Mouse (Mus musculus) MEL (cell line): Measurements from ENCODE around the gene Rer1. TPM values are rescaled to one million over a fixed set of nuclear protein-coding genes. Genes with fewer than 3 reads are reported as not detected.
A peak's percentile ranks its signal among the peaks of the same experiment; 100 is the strongest.

Experiments
- DNase-seq: peaks from one replicate; pipeline ENCODE4 v3.0.0; 2011; ENCODE audit warnings: low read depth, low spot score
- H3K27ac ChIP-seq: 2 replicates; pipeline ENCODE4 v1.5.1; 2012; ENCODE audit warnings: low read depth, mild to moderate bottlenecking, control low read depth, low read length, moderate library complexity; ENCODE audit not compliant: control insufficient read depth
- H3K27me3 ChIP-seq, 2 experiments: fragments of 150-350 bp in 1 of 2; sonication (generic) in 1 of 2; 2 replicates each; pipeline ENCODE4 v1.6.1; 2012; ENCODE audit warnings: low read length in 2 of 2, mild to moderate bottlenecking in 2 of 2, improper control_type of control experiment in 1 of 2, moderate library complexity in 1 of 2; ENCODE audit not compliant: insufficient read depth in 2 of 2, control insufficient read depth in 1 of 2
- H3K36me3 ChIP-seq, 2 experiments: 2 replicates each; pipeline ENCODE4 v1.6.1; 2012 to 2014; ENCODE audit warnings: low read length in 2 of 2, improper control_type of control experiment in 1 of 2, inconsistent platforms in 1 of 2, mild to moderate bottlenecking in 1 of 2; ENCODE audit not compliant: insufficient read depth in 2 of 2, control insufficient read depth in 1 of 2
- H3K4me1 ChIP-seq, 2 experiments: fragments of 150-350 bp in 1 of 2; sonication (generic) in 1 of 2; 2 replicates each; pipeline ENCODE4 v1.6.1; 2012; ENCODE audit warnings: low read length in 2 of 2, improper control_type of control experiment in 1 of 2, mild to moderate bottlenecking in 1 of 2; ENCODE audit not compliant: insufficient read depth in 2 of 2, control insufficient read depth in 1 of 2
- H3K4me3 ChIP-seq, 2 experiments: fragments of 150-350 bp in 1 of 2; sonication (generic) in 1 of 2; 2 replicates each; pipeline ENCODE4 v1.5.1; 2012; ENCODE audit warnings: low read depth in 2 of 2, low read length in 2 of 2, mild to moderate bottlenecking in 2 of 2, moderate library complexity in 2 of 2, control low read depth in 1 of 2, improper control_type of control experiment in 1 of 2; ENCODE audit not compliant: control insufficient read depth in 1 of 2, insufficient read depth in 1 of 2
- H3K79me2 ChIP-seq: 2 replicates; pipeline ENCODE4 v1.6.1; 2012; ENCODE audit warnings: mild to moderate bottlenecking, low read length, moderate library complexity; ENCODE audit not compliant: control insufficient read depth, poor library complexity, insufficient read depth
- H3K9ac ChIP-seq: 2 replicates; pipeline ENCODE4 v1.6.1; 2012; ENCODE audit warnings: low read depth, mild to moderate bottlenecking, control low read depth, low read length, moderate library complexity; ENCODE audit not compliant: control insufficient read depth, poor library complexity, severe bottlenecking
- H3K9me3 ChIP-seq: fragments of 150-350 bp; sonication (generic); replicated peaks from 2 replicates; pipeline ENCODE4 v1.6.1; 2012; ENCODE audit warnings: mild to moderate bottlenecking, low read length, improper control_type of control experiment, moderate library complexity; ENCODE audit not compliant: insufficient read depth
- BHLHE40 ChIP-seq: IDR thresholded peaks from 2 replicates; pipeline ENCODE4 v1.6.1; 2012; ENCODE audit warnings: low read depth, mild to moderate bottlenecking, inconsistent platforms, low read length, improper control_type of control experiment, borderline replicate concordance
- CTCF ChIP-seq, 3 experiments: IDR thresholded peaks in 2 of 3; conservative IDR thresholded peaks in 1 of 3; 2 replicates each; pipeline ENCODE4 v1.5.1; 2011 to 2012; ENCODE audit warnings: low read length in 3 of 3, low read depth in 2 of 3, mild to moderate bottlenecking in 2 of 3, improper control_type of control experiment in 1 of 3, inconsistent platforms in 1 of 3, mixed read lengths in 1 of 3, moderate library complexity in 1 of 3; ENCODE audit not compliant: control insufficient read depth in 1 of 3, insufficient read depth in 1 of 3, poor library complexity in 1 of 3, severe bottlenecking in 1 of 3
- E2F4 ChIP-seq: IDR thresholded peaks from 2 replicates; pipeline ENCODE4 v1.6.1; 2011; ENCODE audit warnings: low read depth, low read length, improper control_type of control experiment, borderline replicate concordance
- ELF1 ChIP-seq: IDR thresholded peaks from 2 replicates; pipeline ENCODE4 v1.6.1; 2014; ENCODE audit warnings: low read depth, mild to moderate bottlenecking, inconsistent platforms, low read length, improper control_type of control experiment, moderate library complexity
- EP300 ChIP-seq, 2 experiments: IDR thresholded peaks; 2 replicates each; pipeline ENCODE4 v1.6.1; 2011; ENCODE audit warnings: improper control_type of control experiment in 2 of 2, low read length in 2 of 2, low read depth in 1 of 2, mild to moderate bottlenecking in 1 of 2
- ETS1 ChIP-seq: IDR thresholded peaks from 2 replicates; pipeline ENCODE4 v1.6.1; 2012; ENCODE audit warnings: low read depth, mild to moderate bottlenecking, inconsistent platforms, low read length, improper control_type of control experiment, moderate library complexity
- GABPA ChIP-seq: IDR thresholded peaks from 2 replicates; pipeline ENCODE4 v1.6.1; 2012; ENCODE audit warnings: low read depth, mild to moderate bottlenecking, inconsistent platforms, low read length, improper control_type of control experiment, moderate library complexity
- HCFC1 ChIP-seq: IDR thresholded peaks from 2 replicates; pipeline ENCODE4 v1.6.1; 2012; ENCODE audit warnings: low read depth, mild to moderate bottlenecking, inconsistent platforms, low read length, improper control_type of control experiment, moderate library complexity
- JUND ChIP-seq: IDR thresholded peaks from 2 replicates; pipeline ENCODE4 v1.6.1; 2011; ENCODE audit warnings: low read depth, mild to moderate bottlenecking, improper control_type of control experiment, low read length
- KAT2A ChIP-seq: conservative IDR thresholded peaks from 2 replicates; pipeline ENCODE4 v1.6.1; 2012; ENCODE audit warnings: low read depth, low read length, improper control_type of control experiment, inconsistent platforms
- MAFK ChIP-seq: IDR thresholded peaks from 2 replicates; pipeline ENCODE4 v1.6.1; 2011; ENCODE audit warnings: low read depth, mild to moderate bottlenecking, low read length, improper control_type of control experiment, borderline replicate concordance
- MAX ChIP-seq: IDR thresholded peaks from 2 replicates; pipeline ENCODE4 v1.6.1; 2011; ENCODE audit warnings: low read length, improper control_type of control experiment
- MEF2A ChIP-seq: IDR thresholded peaks from 2 replicates; pipeline ENCODE4 v1.6.1; 2014; ENCODE audit warnings: low read depth, mild to moderate bottlenecking, inconsistent platforms, low read length, improper control_type of control experiment; ENCODE audit not compliant: poor library complexity, insufficient replicate concordance, severe bottlenecking; ENCODE audit errors: extremely low read depth
- MYB ChIP-seq: IDR thresholded peaks from 2 replicates; pipeline ENCODE4 v1.6.1; 2011; ENCODE audit warnings: mild to moderate bottlenecking, low read depth, low read length, improper control_type of control experiment
- MYC ChIP-seq: IDR thresholded peaks from 2 replicates; pipeline ENCODE4 v1.6.1; 2011; ENCODE audit warnings: low read depth, mild to moderate bottlenecking, low read length, improper control_type of control experiment, moderate library complexity
- NELFE ChIP-seq: IDR thresholded peaks from 2 replicates; pipeline ENCODE4 v1.6.1; 2011; ENCODE audit warnings: low read depth, low read length, improper control_type of control experiment
- POLR2A ChIP-seq, 2 experiments: IDR thresholded peaks; 2 replicates each; pipeline ENCODE4 v1.6.1; 2011 to 2012; ENCODE audit warnings: low read length in 2 of 2, mild to moderate bottlenecking in 2 of 2, control low read depth in 1 of 2, improper control_type of control experiment in 1 of 2, low read depth in 1 of 2, moderate library complexity in 1 of 2; ENCODE audit not compliant: control insufficient read depth in 1 of 2, insufficient read depth in 1 of 2, poor library complexity in 1 of 2
- POLR2AphosphoS2 ChIP-seq: IDR thresholded peaks from 2 replicates; pipeline ENCODE4 v1.6.1; 2011; ENCODE audit warnings: low read length, improper control_type of control experiment
- POLR2AphosphoS5 ChIP-seq: IDR thresholded peaks from 2 replicates; pipeline ENCODE4 v1.6.1; 2012; ENCODE audit warnings: low read depth, borderline replicate concordance, mild to moderate bottlenecking, inconsistent platforms, low read length, moderate library complexity, mixed read lengths
- RAD21 ChIP-seq: IDR thresholded peaks from 2 replicates; pipeline ENCODE4 v1.6.1; 2011; ENCODE audit warnings: mild to moderate bottlenecking, low read depth, low read length, improper control_type of control experiment
- RCOR1 ChIP-seq: IDR thresholded peaks from 2 replicates; pipeline ENCODE4 v1.6.1; 2012; ENCODE audit warnings: low read depth, mild to moderate bottlenecking, inconsistent platforms, low read length, improper control_type of control experiment
- TAL1 ChIP-seq: IDR thresholded peaks from 2 replicates; pipeline ENCODE4 v1.6.1; 2012; ENCODE audit warnings: mild to moderate bottlenecking, inconsistent platforms, low read length, moderate library complexity, mixed read lengths
- TBP ChIP-seq: IDR thresholded peaks from 2 replicates; pipeline ENCODE4 v1.8.0; 2011; ENCODE audit warnings: low read depth, low read length, improper control_type of control experiment
- USF1 ChIP-seq: IDR thresholded peaks from 2 replicates; pipeline ENCODE4 v1.6.1; 2014; ENCODE audit warnings: low read depth, mild to moderate bottlenecking, inconsistent platforms, low read length, improper control_type of control experiment, moderate library complexity
- ZC3H11A ChIP-seq: IDR thresholded peaks from 2 replicates; pipeline ENCODE4 v1.6.1; 2012; ENCODE audit warnings: low read depth, mild to moderate bottlenecking, inconsistent platforms, low read length, improper control_type of control experiment
- ZMIZ1 ChIP-seq: IDR thresholded peaks from 2 replicates; pipeline ENCODE4 v1.6.1; 2012; ENCODE audit warnings: low read depth, mild to moderate bottlenecking, inconsistent platforms, low read length, improper control_type of control experiment, moderate library complexity
- ZNF384 ChIP-seq: IDR thresholded peaks from 2 replicates; pipeline ENCODE4 v1.6.1; 2012; ENCODE audit warnings: low read depth, mild to moderate bottlenecking, inconsistent platforms, low read length, improper control_type of control experiment
- polyA plus RNA-seq, 2 experiments: library from polyadenylated mRNA; stranded (reverse) in 1 of 2; unstranded in 1 of 2; fragments of >175 nt in 1 of 2; fragments of >200 nt in 1 of 2; gene quantifications; 2 replicates each; pipeline versions ENCODE4 v1.2.1 to v1.2.4; 2012; ENCODE audit warnings: low replicate concordance in 2 of 2, low read depth in 1 of 2; ENCODE audit not compliant: insufficient read length in 2 of 2, insufficient read depth in 1 of 2, missing spikeins in 1 of 2
- total RNA-seq: library from RNA; depleted of rRNA; stranded (reverse); fragments of 300-350 nt; gene quantifications from 2 replicates; pipeline ENCODE4 v1.2.3, GENCODE M21; 2012

Gene Rer1
- total and polyA plus RNA-seq, 3 experiments: 114 to 379 (median 140) TPM

GRCm38 (mm10) chr4:155107886-155108285 lies 21.7 kb upstream of the Rer1 start:
- no peak for TF ChIP-seq POLR2AphosphoS2
- peak; percentile 44; the same call in 1 of the 2 replicates for TF ChIP-seq TBP
- TF ChIP-seq ZMIZ1: no peak
- TF ChIP-seq GABPA: 0 out of 2 replicates have a peak, but pooled peaks have one; percentile 28
- peak in 1 of 2 experiments; percentile 36; a peak in 2 of 4 replicates for TF ChIP-seq EP300 (IDR thresholded peaks at IDR 0.05; ENCODE audit: low read depth in 1 of 2, low read length in 2 of 2)
- no peak for TF ChIP-seq BHLHE40
- no peak for TF ChIP-seq POLR2AphosphoS5
- TF ChIP-seq POLR2A (IDR thresholded peaks at IDR 0.05; ENCODE audit: control insufficient read depth in 1 of 2, insufficient read depth in 1 of 2, low read depth in 1 of 2, low read length in 2 of 2, poor library complexity in 1 of 2): no peak
- no peak for TF ChIP-seq USF1
- no peak for TF ChIP-seq CTCF (IDR thresholded peaks at IDR 0.05 in 2 of 3, conservative IDR thresholded peaks at IDR 0.05 in 1 of 3; ENCODE audit: control insufficient read depth in 1 of 3, insufficient read depth in 1 of 3, low read depth in 2 of 3, low read length in 3 of 3, poor library complexity in 1 of 3, severe bottlenecking in 1 of 3)
- 0 out of 2 replicates have a peak, but pooled peaks have one; percentile 10 for TF ChIP-seq MYC
- TF ChIP-seq MAFK: no peak
- TF ChIP-seq MEF2A: no peak
- TF ChIP-seq HCFC1: peak; percentile 19; the same call in 1 of the 2 replicates
- TF ChIP-seq MYB: no peak
- TF ChIP-seq RAD21: no peak
- TF ChIP-seq E2F4: no peak
- TF ChIP-seq ZC3H11A: no peak
- TF ChIP-seq TAL1: peak; percentile 25
- peak; percentile 100 for TF ChIP-seq JUND
- 0 out of 2 replicates have a peak, but pooled peaks have one; percentile 33 for TF ChIP-seq ETS1
- no peak for TF ChIP-seq ZNF384
- no peak for TF ChIP-seq ELF1
- no peak for TF ChIP-seq RCOR1
- TF ChIP-seq MAX: no peak
- no peak; the same call in 1 of the 2 replicates for TF ChIP-seq NELFE
- no peak for TF ChIP-seq KAT2A
- Histone ChIP-seq H3K36me3 (peaks cover 0 to 6% of the 10 kb centered on the region in 2 experiments; a peak in 2 of 4 replicates), H3K27me3 (no peaks in the 10 kb centered on the region), H3K4me3 (no peak overlapping the region), H3K79me2 (no peaks in the 10 kb centered on the region), H3K4me1 (peaks cover 6 to 8% of the 10 kb centered on the region in 2 experiments), H3K9ac (no peak overlapping the region), H3K9me3 (no peaks in the 10 kb centered on the region), H3K27ac (peak overlapping the region; percentile 59)
- DNase-seq: peak; percentile 73
